Mouse (Mus musculus) ES-Bruce4 (cell line): ENCODE results near the gene Nr2f1.

Experiments used
- CTCF ChIP-seq: IDR thresholded peaks from one replicate; pipeline ENCODE4 v1.8.1; 2011; ENCODE audit warnings: low read depth, low read length
- EP300 ChIP-seq: IDR thresholded peaks from 2 replicates; pipeline ENCODE4 v1.6.1; 2011; ENCODE audit warnings: low read depth, low read length; ENCODE audit not compliant: insufficient read depth
- POLR2A ChIP-seq: IDR thresholded peaks from one replicate; pipeline ENCODE4 v1.8.1; 2011; ENCODE audit warnings: low read length; ENCODE audit not compliant: insufficient read depth

- TF ChIP-seq CTCF (no peak), POLR2A (no peak), EP300 (no peak)
These were observed 21.5 kb downstream of the Nr2f1 start for GRCm38 (mm10) chr13:78178021-78178420.
